Mouse (Mus musculus): ENCODE data around the gene Gnat3. TPM values are rescaled to one million over a fixed set of nuclear protein-coding genes. Genes with fewer than 3 reads are reported as not detected.

Gnat3 gene
- polyA plus RNA-seq, 1 experiment from 2014 or later, result not detected

DNA sequence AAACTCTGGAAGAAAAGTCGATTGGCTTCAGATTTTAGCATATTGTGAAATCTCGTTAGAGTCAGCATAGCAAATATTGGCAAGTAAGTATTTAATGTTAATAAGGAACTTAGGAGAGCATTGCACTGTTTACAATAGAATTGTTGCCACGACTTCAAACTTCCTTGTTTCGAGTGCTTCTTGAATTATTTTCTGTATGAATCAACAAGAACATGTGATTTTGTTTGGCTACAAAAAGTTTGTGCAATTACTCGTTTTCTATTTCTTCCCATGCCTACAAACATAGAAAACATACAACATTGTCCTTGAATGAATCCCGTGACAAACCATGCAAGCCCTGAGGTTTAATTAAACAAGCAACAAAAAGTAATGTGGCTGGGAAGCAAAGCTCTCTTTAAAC is 37.8 kb downstream of the Gnat3 start:
- H3K9me3 ChIP-seq (ENCODE audit: control insufficient read depth, low read length), result no peaks in the 10 kb centered on the region
- H3K4me2 ChIP-seq (ENCODE audit: low read length), result no peak overlapping the region
- H3K4me1 ChIP-seq (replicated peaks; ENCODE audit: control insufficient read depth, insufficient read depth, low read length), result no peaks in the 10 kb centered on the region
- no peak overlapping the region for H3K4me3 ChIP-seq (replicated peaks; ENCODE audit: low read length)
- WGBS, result 53% methylated on average over 6 of the region's 6 CpGs
- ATAC-seq, result no peak
- no peak overlapping the region for H3K27ac ChIP-seq (ENCODE audit: low read length)
- no peaks in the 10 kb centered on the region for H3K27me3 ChIP-seq (replicated peaks; ENCODE audit: control insufficient read depth, insufficient read depth, low read length)
- no peak overlapping the region for H3K9ac ChIP-seq (replicated peaks; ENCODE audit: low read depth, low read length)
- no peaks in the 10 kb centered on the region for H3K36me3 ChIP-seq (ENCODE audit: control insufficient read depth, insufficient read depth)

- H3K4me3 ChIP-seq (replicated peaks; ENCODE audit: low read length), result no peak overlapping the region
- ATAC-seq, result no peak
- WGBS, result 14% methylated on average over 4 of the region's 4 CpGs
- H3K36me3 ChIP-seq (ENCODE audit: control insufficient read depth, insufficient read depth), result no peaks in the 10 kb centered on the region
- no peak overlapping the region for H3K4me2 ChIP-seq (ENCODE audit: low read length)
- H3K27ac ChIP-seq (ENCODE audit: low read length), result no peak overlapping the region
- H3K4me1 ChIP-seq (replicated peaks; ENCODE audit: control insufficient read depth, insufficient read depth, low read length), result no peaks in the 10 kb centered on the region
- no peaks in the 10 kb centered on the region for H3K9me3 ChIP-seq (ENCODE audit: control insufficient read depth, low read length)
- no peak overlapping the region for H3K9ac ChIP-seq (replicated peaks; ENCODE audit: low read depth, low read length)
- H3K27me3 ChIP-seq (replicated peaks; ENCODE audit: control insufficient read depth, insufficient read depth, low read length), result no peaks in the 10 kb centered on the region
These were observed 39.3 kb downstream of the Gnat3 start for GRCm38 (mm10) chr5:18001646-18002045.

DNA sequence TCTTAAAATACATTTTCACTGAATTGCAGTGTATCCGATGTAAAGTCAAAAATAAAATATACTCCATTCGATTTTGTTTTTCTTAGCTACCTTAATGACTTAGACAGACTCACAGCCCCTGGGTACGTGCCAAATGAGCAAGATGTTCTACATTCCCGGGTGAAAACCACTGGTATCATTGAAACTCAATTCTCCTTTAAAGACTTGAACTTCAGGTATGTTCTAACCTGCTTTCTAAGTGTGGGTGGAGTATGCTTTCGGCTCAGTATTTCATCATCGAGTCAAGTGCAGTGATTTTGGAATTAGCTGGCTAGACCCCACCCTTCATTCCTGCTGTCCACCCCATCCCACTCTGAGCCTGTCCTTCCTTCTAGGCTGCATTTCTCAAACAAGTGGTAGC is 41.3 kb downstream of the Gnat3 start:
- Histone ChIP-seq H3K9ac (replicated peaks; ENCODE audit: low read depth, low read length) (no peak overlapping the region), H3K36me3 (ENCODE audit: control insufficient read depth, insufficient read depth) (no peaks in the 10 kb centered on the region), H3K9me3 (ENCODE audit: control insufficient read depth, low read length) (no peaks in the 10 kb centered on the region), H3K27ac (ENCODE audit: low read length) (no peak overlapping the region), H3K4me3 (replicated peaks; ENCODE audit: low read length) (no peak overlapping the region), H3K4me1 (replicated peaks; ENCODE audit: control insufficient read depth, insufficient read depth, low read length) (no peaks in the 10 kb centered on the region), H3K4me2 (ENCODE audit: low read length) (no peak overlapping the region), H3K27me3 (replicated peaks; ENCODE audit: control insufficient read depth, insufficient read depth, low read length) (no peaks in the 10 kb centered on the region)
- ATAC-seq, result no peak
- 89% methylated on average over 6 of the region's 6 CpGs for WGBS

DNA sequence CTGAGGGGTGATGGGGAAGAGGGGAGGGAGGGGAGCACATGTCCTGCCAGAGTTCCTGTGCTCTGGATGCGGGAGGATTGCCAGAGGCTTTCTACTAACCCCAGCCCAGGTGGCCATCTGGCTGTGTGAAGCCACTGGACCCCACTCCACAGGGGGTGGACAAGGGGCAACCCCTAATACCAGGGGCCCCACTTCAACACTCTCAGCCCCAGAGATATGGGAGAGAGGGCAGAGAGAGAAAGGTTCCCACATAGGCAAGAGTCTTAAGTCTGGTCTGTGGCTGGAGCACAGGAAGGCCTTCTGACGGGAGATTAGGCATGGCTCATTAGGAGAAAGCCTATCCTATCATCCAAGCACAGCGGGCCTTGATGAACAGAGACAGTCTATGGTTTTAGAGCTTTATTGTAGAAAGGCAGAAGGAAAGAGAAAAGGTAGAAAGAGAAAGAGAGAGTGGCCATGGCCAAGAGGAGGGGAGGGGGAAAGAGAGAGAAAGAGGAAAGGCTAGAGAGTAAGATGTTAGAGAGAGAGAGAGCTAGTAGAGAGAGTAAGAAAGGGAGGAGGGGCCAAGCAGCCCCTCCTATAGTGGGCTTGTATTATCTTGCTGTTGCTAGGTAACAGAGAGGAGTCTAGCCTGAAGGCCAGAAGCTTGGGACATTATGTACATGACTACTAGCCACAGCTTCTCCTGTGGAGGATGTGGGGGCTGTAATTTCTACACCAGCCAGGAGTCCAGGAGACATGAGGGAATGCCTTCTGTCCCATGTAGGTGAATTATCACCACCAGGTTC is 42.7 kb downstream of the Gnat3 start:
- no peaks in the 10 kb centered on the region for H3K36me3 ChIP-seq (ENCODE audit: control insufficient read depth, insufficient read depth)
- no peaks in the 10 kb centered on the region for H3K27me3 ChIP-seq (replicated peaks; ENCODE audit: control insufficient read depth, insufficient read depth, low read length)
- H3K4me3 ChIP-seq (replicated peaks; ENCODE audit: low read length), result no peak overlapping the region
- no peak overlapping the region for H3K27ac ChIP-seq (ENCODE audit: low read length)
- H3K9ac ChIP-seq (replicated peaks; ENCODE audit: low read depth, low read length), result no peak overlapping the region
- H3K9me3 ChIP-seq (ENCODE audit: control insufficient read depth, low read length), result no peaks in the 10 kb centered on the region
- H3K4me1 ChIP-seq (replicated peaks; ENCODE audit: control insufficient read depth, insufficient read depth, low read length), result no peaks in the 10 kb centered on the region
- no peak for ATAC-seq
- WGBS, result 68% methylated on average over 3 of the region's 3 CpGs
- H3K4me2 ChIP-seq (ENCODE audit: low read length), result no peak overlapping the region

DNA sequence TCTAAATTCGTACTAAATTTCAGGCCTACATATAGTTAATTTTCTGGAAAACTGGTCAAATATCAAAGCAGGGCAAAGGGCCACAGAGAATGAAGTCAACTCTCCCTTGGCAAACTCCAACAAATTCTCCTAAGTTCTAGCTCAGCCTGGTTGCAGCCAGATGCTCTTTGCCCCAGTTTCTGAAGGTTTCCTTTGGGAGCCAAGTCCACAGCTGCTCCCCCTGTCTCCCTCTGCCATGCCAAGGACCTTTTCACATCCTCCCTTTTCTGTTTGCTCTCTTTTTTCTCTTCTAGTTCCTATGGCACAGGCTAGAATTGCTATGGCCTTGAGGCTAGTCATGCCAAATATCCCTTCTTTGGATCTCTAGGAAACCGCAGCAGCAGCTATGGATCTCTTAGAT is 43.8 kb downstream of the Gnat3 start:
- no peaks in the 10 kb centered on the region for H3K9me3 ChIP-seq (ENCODE audit: control insufficient read depth, low read length)
- H3K9ac ChIP-seq (replicated peaks; ENCODE audit: low read depth, low read length), result no peak overlapping the region
- H3K4me1 ChIP-seq (replicated peaks; ENCODE audit: control insufficient read depth, insufficient read depth, low read length), result no peaks in the 10 kb centered on the region
- no peak for ATAC-seq
- H3K4me3 ChIP-seq (replicated peaks; ENCODE audit: low read length), result no peak overlapping the region
- H3K27me3 ChIP-seq (replicated peaks; ENCODE audit: control insufficient read depth, insufficient read depth, low read length), result no peaks in the 10 kb centered on the region
- WGBS, result 85% methylated on average over 2 of the region's 2 CpGs
- H3K4me2 ChIP-seq (ENCODE audit: low read length), result no peak overlapping the region
- H3K27ac ChIP-seq (ENCODE audit: low read length), result no peak overlapping the region
- H3K36me3 ChIP-seq (ENCODE audit: control insufficient read depth, insufficient read depth), result no peaks in the 10 kb centered on the region

DNA sequence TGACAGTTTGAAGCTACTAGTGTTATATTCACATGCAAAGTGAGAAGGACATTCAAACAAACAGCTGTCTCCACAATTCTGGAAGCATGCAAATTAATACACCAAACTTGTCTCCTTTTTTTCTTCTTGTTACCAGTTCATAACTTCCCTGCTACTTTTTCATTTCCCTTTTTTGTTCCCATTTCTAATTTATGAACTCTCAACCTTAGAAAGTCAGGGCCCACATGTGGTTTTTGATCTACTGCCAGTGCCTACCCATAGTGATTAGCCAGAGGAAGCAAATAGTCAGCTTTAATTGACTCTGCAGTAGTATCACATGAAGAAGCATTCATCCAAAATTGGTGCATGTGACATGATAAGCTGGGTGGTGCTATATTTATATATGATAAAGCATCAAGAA is 44.7 kb downstream of the Gnat3 start:
- H3K36me3 ChIP-seq (ENCODE audit: control insufficient read depth, insufficient read depth), result no peaks in the 10 kb centered on the region
- no peaks in the 10 kb centered on the region for H3K4me1 ChIP-seq (replicated peaks; ENCODE audit: control insufficient read depth, insufficient read depth, low read length)
- no peak overlapping the region for H3K27ac ChIP-seq (ENCODE audit: low read length)
- ATAC-seq, result no peak
- no peak overlapping the region for H3K4me2 ChIP-seq (ENCODE audit: low read length)
- no peak overlapping the region for H3K9ac ChIP-seq (replicated peaks; ENCODE audit: low read depth, low read length)
- H3K9me3 ChIP-seq (ENCODE audit: control insufficient read depth, low read length), result no peaks in the 10 kb centered on the region
- H3K4me3 ChIP-seq (replicated peaks; ENCODE audit: low read length), result no peak overlapping the region
- no peaks in the 10 kb centered on the region for H3K27me3 ChIP-seq (replicated peaks; ENCODE audit: control insufficient read depth, insufficient read depth, low read length)

DNA sequence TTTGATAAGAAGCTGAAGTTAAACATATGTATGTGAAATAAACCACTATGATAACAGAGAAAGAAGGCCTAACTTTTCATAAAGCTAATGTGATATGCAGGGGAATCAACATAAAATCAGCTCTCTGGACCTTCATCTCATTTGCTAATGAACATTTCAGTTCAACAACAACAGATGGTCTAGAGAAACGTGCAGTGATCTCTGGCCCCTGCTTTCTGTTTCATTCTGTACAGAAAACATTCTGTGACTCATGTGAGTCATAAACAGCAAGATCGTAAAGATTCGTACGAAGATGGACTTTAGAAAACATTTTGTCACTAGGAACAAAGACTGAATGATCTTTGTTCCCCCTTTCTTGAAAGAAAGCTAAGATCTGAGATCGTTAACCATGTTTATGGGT is 48.0 kb downstream of the Gnat3 start:
- Histone ChIP-seq H3K9ac (replicated peaks; ENCODE audit: low read depth, low read length) (no peak overlapping the region), H3K9me3 (ENCODE audit: control insufficient read depth, low read length) (no peaks in the 10 kb centered on the region), H3K27me3 (replicated peaks; ENCODE audit: control insufficient read depth, insufficient read depth, low read length) (no peaks in the 10 kb centered on the region), H3K4me2 (ENCODE audit: low read length) (no peak overlapping the region), H3K4me3 (replicated peaks; ENCODE audit: low read length) (no peak overlapping the region), H3K36me3 (ENCODE audit: control insufficient read depth, insufficient read depth) (no peaks in the 10 kb centered on the region), H3K27ac (ENCODE audit: low read length) (no peak overlapping the region), H3K4me1 (replicated peaks; ENCODE audit: control insufficient read depth, insufficient read depth, low read length) (no peaks in the 10 kb centered on the region)
- 37% methylated on average over 5 of the region's 5 CpGs for WGBS
- ATAC-seq, result no peak

- no peaks in the 10 kb centered on the region for H3K27me3 ChIP-seq (replicated peaks; ENCODE audit: control insufficient read depth, insufficient read depth, low read length)
- 62% methylated on average over 2 of the region's 2 CpGs for WGBS
- no peak for ATAC-seq
- no peak overlapping the region for H3K9ac ChIP-seq (replicated peaks; ENCODE audit: low read depth, low read length)
- no peak overlapping the region for H3K4me3 ChIP-seq (replicated peaks; ENCODE audit: low read length)
- no peaks in the 10 kb centered on the region for H3K36me3 ChIP-seq (ENCODE audit: control insufficient read depth, insufficient read depth)
- no peak overlapping the region for H3K27ac ChIP-seq (ENCODE audit: low read length)
- H3K4me1 ChIP-seq (replicated peaks; ENCODE audit: control insufficient read depth, insufficient read depth, low read length), result no peaks in the 10 kb centered on the region
- no peak overlapping the region for H3K4me2 ChIP-seq (ENCODE audit: low read length)
- no peaks in the 10 kb centered on the region for H3K9me3 ChIP-seq (ENCODE audit: control insufficient read depth, low read length)
These were observed 50.8 kb downstream of the Gnat3 start for GRCm38 (mm10) chr5:18013196-18013595.

DNA sequence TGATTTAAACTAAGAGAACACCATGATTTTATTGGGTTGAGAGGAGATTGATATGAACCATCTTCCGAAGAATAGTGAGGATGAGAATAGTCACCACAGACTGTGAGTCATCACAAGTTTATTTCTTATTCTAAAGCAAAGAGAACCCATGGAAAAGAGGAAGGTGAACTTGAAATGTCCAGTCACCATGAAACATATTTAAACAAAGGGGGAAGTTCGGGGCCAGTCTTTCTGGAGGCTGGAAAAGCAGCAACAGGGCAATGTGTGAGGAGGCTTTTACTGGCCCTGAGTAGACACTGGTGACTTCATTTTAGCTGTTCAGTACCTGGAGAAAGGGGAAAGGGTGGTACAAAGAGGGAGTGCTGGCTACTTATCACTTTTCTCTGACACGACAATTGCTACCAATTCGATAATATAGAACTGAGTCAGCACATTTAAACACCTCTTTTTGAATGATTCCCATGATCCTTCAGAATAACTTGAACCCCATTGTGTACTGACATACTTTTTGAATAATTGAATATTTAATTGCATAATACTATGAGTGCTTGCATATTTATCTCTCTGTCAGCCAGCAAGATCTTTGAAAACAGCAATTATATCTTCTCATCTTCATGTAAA is 52.0 kb downstream of the Gnat3 start:
- Histone ChIP-seq H3K9me3 (ENCODE audit: control insufficient read depth, low read length) (no peaks in the 10 kb centered on the region), H3K36me3 (ENCODE audit: control insufficient read depth, insufficient read depth) (no peaks in the 10 kb centered on the region), H3K9ac (replicated peaks; ENCODE audit: low read depth, low read length) (no peak overlapping the region), H3K4me2 (ENCODE audit: low read length) (no peak overlapping the region), H3K27ac (ENCODE audit: low read length) (no peak overlapping the region), H3K4me3 (replicated peaks; ENCODE audit: low read length) (no peak overlapping the region), H3K27me3 (replicated peaks; ENCODE audit: control insufficient read depth, insufficient read depth, low read length) (no peaks in the 10 kb centered on the region), H3K4me1 (replicated peaks; ENCODE audit: control insufficient read depth, insufficient read depth, low read length) (no peaks in the 10 kb centered on the region)
- ATAC-seq, result no peak
- 87% methylated on average over 4 of the region's 4 CpGs for WGBS

Data from forebrain, embryonic 16.5 days (tissue).